10 mouse cellular contexts compared by ENCODE assay signal in genomic region chr16:25963856-25964255, GRCm38 (mm10).
A peak's percentile ranks its signal among the peaks of the same experiment; 100 is the strongest.
DNase-seq lines count a peak whose midpoint lies in the region; ATAC-seq lines count a peak whose summit lies in the region.
"Had no signal": no experiment of that assay in that cellular context is flagged by ENCODE, and none has a peak within 500 bp of the region (broad histone marks: within the 10 kb centered on the region; RNA-seq: fewer than 3 reads in every experiment).

No protein-coding gene starts in this region.

- H3K4me3 ChIP-seq in heart, embryonic 12.5 days = no peak overlapping the region
- no peak overlapping the region for H3K4me3 ChIP-seq in embryonic facial prominence, embryonic 10.5 days
- H3K4me3 ChIP-seq: limb, embryonic 12.5 days; stomach, embryonic 15.5 days had no signal

- no peak overlapping the region for H3K27ac ChIP-seq in heart, embryonic 12.5 days (ENCODE audit: poor library complexity, severe bottlenecking)
- no peak overlapping the region for H3K27ac ChIP-seq in embryonic facial prominence, embryonic 10.5 days (replicated peaks)
- H3K27ac ChIP-seq: limb, embryonic 12.5 days; stomach, embryonic 15.5 days had no signal

- no peak for ATAC-seq in heart, embryonic 12.5 days (ENCODE audit: insufficient number of reproducible peaks, low FRiP score)
- peak; percentile 64 for ATAC-seq in megakaryocyte progenitor cell, adult 5-6 weeks (replicated peaks; ENCODE audit: poor library complexity)

- WGBS in heart, embryonic 12.5 days = 22% methylated on average over 3 of the region's 3 CpGs
- 26% methylated on average over 3 of the region's 3 CpGs for WGBS in embryonic facial prominence, embryonic 10.5 days
- 18% methylated on average over 3 of the region's 3 CpGs for WGBS in large intestine, adult 2 months

- no peak overlapping the region for H3K9ac ChIP-seq in heart, embryonic 12.5 days
- H3K9ac ChIP-seq: limb, embryonic 12.5 days; stomach, embryonic 15.5 days had no signal

- H3K36me3 ChIP-seq in heart, embryonic 12.5 days = peaks cover 43% of the 10 kb centered on the region
- no peaks in the 10 kb centered on the region for H3K36me3 ChIP-seq in embryonic facial prominence, embryonic 10.5 days (replicated peaks)
- H3K36me3 ChIP-seq: limb, embryonic 12.5 days; stomach, embryonic 15.5 days had no signal

- no peaks in the 10 kb centered on the region for H3K9me3 ChIP-seq in heart, embryonic 12.5 days (replicated peaks)
- no peaks in the 10 kb centered on the region for H3K9me3 ChIP-seq in embryonic facial prominence, embryonic 10.5 days
- H3K9me3 ChIP-seq: limb, embryonic 12.5 days; stomach, embryonic 15.5 days had no signal

- H3K27me3 ChIP-seq in heart, embryonic 12.5 days (replicated peaks) = no peaks in the 10 kb centered on the region
- H3K27me3 ChIP-seq in embryonic facial prominence, embryonic 10.5 days (replicated peaks; ENCODE audit: low read depth, poor library complexity, severe bottlenecking) = no peaks in the 10 kb centered on the region
- H3K27me3 ChIP-seq: limb, embryonic 12.5 days; stomach, embryonic 15.5 days had no signal

- H3K4me2 ChIP-seq in heart, embryonic 12.5 days = no peak overlapping the region
- H3K4me2 ChIP-seq: limb, embryonic 12.5 days; stomach, embryonic 15.5 days had no signal

- peak; percentile 44 to 83 for DNase-seq in heart, adult 18-20 months
- peak; percentile 92 for DNase-seq in 3T3-L1 (ENCODE audit: low read depth, low spot score)
- DNase-seq in adrenal gland, adult 18-20 months (ENCODE audit: low spot score in 2 of 2) = peak; percentile 43 to 59
- DNase-seq in embryonic facial prominence, embryonic 10.5 days (ENCODE audit: low spot score) = peak; percentile 55
- DNase-seq in large intestine, adult 2 months (ENCODE audit: low read depth, low spot score) = peak; percentile 44
- DNase-seq in testis, postnatal 10 days (ENCODE audit: low spot score) = peak; percentile 66

- no peaks in the 10 kb centered on the region for H3K4me1 ChIP-seq in heart, embryonic 12.5 days (replicated peaks)
- peaks cover 3% of the 10 kb centered on the region; the same call in 1 of the 2 replicates for H3K4me1 ChIP-seq in embryonic facial prominence, embryonic 10.5 days
- H3K4me1 ChIP-seq: limb, embryonic 12.5 days; stomach, embryonic 15.5 days had no signal
